Mouse (Mus musculus) kidney, embryonic 14.5 days (tissue): Measurements from ENCODE around the gene Actg1. TPM values are rescaled to one million over a fixed set of nuclear protein-coding genes. Genes with fewer than 3 reads are reported as not detected.

Experiments
- ATAC-seq: fragments of 200-750 bp; cut with Nextera tagmentation; 2 replicates; pipeline ENCODE4 v1.8.0; 2017; ENCODE audit warnings: moderate number of reproducible peaks, mild to moderate bottlenecking, moderate TSS enrichment, moderate library complexity; ENCODE audit not compliant: low FRiP score, low TSS enrichment
- H3K27ac ChIP-seq: fragments of 300-500 bp; sonication (generic); 2 replicates; pipeline ENCODE4 v1.5.1; 2014; ENCODE audit warnings: low read depth, mild to moderate bottlenecking, low read length, moderate library complexity, mixed read lengths
- H3K27me3 ChIP-seq: fragments of 300-500 bp; sonication (generic); 2 replicates; pipeline ENCODE4 v1.6.1; 2014; ENCODE audit warnings: mild to moderate bottlenecking, low read length; ENCODE audit not compliant: control insufficient read depth, insufficient read depth
- H3K36me3 ChIP-seq: fragments of 300-500 bp; sonication (generic); 2 replicates; pipeline ENCODE4 v1.6.1; 2014; ENCODE audit warnings: low read length, mixed read lengths; ENCODE audit not compliant: control insufficient read depth, insufficient read depth
- H3K4me1 ChIP-seq: fragments of 300-500 bp; sonication (generic); 2 replicates; pipeline ENCODE4 v1.6.1; 2014; ENCODE audit warnings: low read length, mixed read lengths; ENCODE audit not compliant: control insufficient read depth, insufficient read depth
- H3K4me2 ChIP-seq: fragments of 300-500 bp; sonication (generic); replicated peaks from 2 replicates; pipeline ENCODE4 v1.6.1; 2014; ENCODE audit warnings: low read depth, mild to moderate bottlenecking, low read length
- H3K4me3 ChIP-seq: fragments of 300-500 bp; sonication (generic); 2 replicates; pipeline ENCODE4 v1.5.1; 2014; ENCODE audit warnings: mild to moderate bottlenecking, low read length
- H3K9ac ChIP-seq: fragments of 300-500 bp; sonication (generic); 2 replicates; pipeline ENCODE4 v1.6.1; 2014; ENCODE audit warnings: low read depth, mild to moderate bottlenecking, low read length, moderate library complexity
- H3K9me3 ChIP-seq: fragments of 300-500 bp; sonication (generic); 2 replicates; pipeline ENCODE4 v1.6.1; 2016; ENCODE audit warnings: low read length; ENCODE audit not compliant: control insufficient read depth
- WGBS: fragments of 180-500 bp; shearing (Covaris S2); extraction: QIAGEN DNeasy Blood & Tissue Kit; methylation state at CpG from one replicate; pipeline ENCODE4 v1.1.7; 2014; 5-methylcytosine and 5-hydroxymethylcytosine counted together
- polyA plus RNA-seq: library from polyadenylated mRNA; unstranded; fragments of >200 nt; fragmentation: Nextera tagmentation; extraction: Ambion mirVana; gene quantifications from 2 replicates; pipeline ENCODE4 v1.2.1, GENCODE M21; 2014

Gene Actg1
- polyA plus RNA-seq: 2,303 and 2,603 TPM in 2 replicates

GRCm38 (mm10) chr11:120347791-120348683 is at the start of gene Actg1:
Gene Actg1, minus strand, starts transcription at chr11:120348542.
- H3K9ac ChIP-seq: peak within 1 kb of the TSS; percentile 100
- no peaks in the 10 kb centered on the region for H3K9me3 ChIP-seq
- H3K4me3 ChIP-seq: peak within 1 kb of the TSS; percentile 99
- H3K27ac ChIP-seq: peak within 1 kb of the TSS; percentile 99
- peak; percentile 77 for ATAC-seq
- H3K4me2 ChIP-seq: peak within 1 kb of the TSS; percentile 89
- WGBS: 2% methylated on average over 97 of the region's 103 CpGs
- H3K4me1 ChIP-seq: peaks cover 25% of the 10 kb centered on the region
- H3K36me3 ChIP-seq: peaks cover 16% of the 10 kb centered on the region
- H3K27me3 ChIP-seq: no peaks in the 10 kb centered on the region

GRCm38 (mm10) chr11:120397602-120398001 is 49.3 kb upstream of the Actg1 start:
- H3K4me3 ChIP-seq: no peak overlapping the region
- no peak overlapping the region for H3K27ac ChIP-seq
- 59% methylated on average over 2 of the region's 2 CpGs for WGBS
- H3K27me3 ChIP-seq: no peaks in the 10 kb centered on the region
- peaks cover 85% of the 10 kb centered on the region for H3K36me3 ChIP-seq
- H3K9me3 ChIP-seq: no peaks in the 10 kb centered on the region
- H3K4me1 ChIP-seq: no peaks in the 10 kb centered on the region
- H3K4me2 ChIP-seq: no peak overlapping the region
- H3K9ac ChIP-seq: no peak overlapping the region
- no peak for ATAC-seq

GRCm38 (mm10) chr11:120395661-120396060 is 47.3 kb upstream of the Actg1 start:
- no peak overlapping the region for H3K9ac ChIP-seq
- H3K9me3 ChIP-seq: no peaks in the 10 kb centered on the region
- no peak for ATAC-seq
- H3K4me2 ChIP-seq: no peak overlapping the region
- no peaks in the 10 kb centered on the region for H3K27me3 ChIP-seq
- H3K4me1 ChIP-seq: no peaks in the 10 kb centered on the region
- 70% methylated on average over 4 of the region's 4 CpGs for WGBS
- no peak overlapping the region for H3K27ac ChIP-seq
- H3K36me3 ChIP-seq: peaks cover 74% of the 10 kb centered on the region
- no peak overlapping the region for H3K4me3 ChIP-seq

- H3K36me3 ChIP-seq: peaks cover 62% of the 10 kb centered on the region
- H3K4me3 ChIP-seq: no peak overlapping the region
- no peak overlapping the region for H3K27ac ChIP-seq
- H3K27me3 ChIP-seq: no peaks in the 10 kb centered on the region
- no peak for ATAC-seq
- H3K9ac ChIP-seq: no peak overlapping the region
- no peaks in the 10 kb centered on the region for H3K9me3 ChIP-seq
- no peaks in the 10 kb centered on the region for H3K4me1 ChIP-seq
- 93% methylated on average over 9 of the region's 9 CpGs for WGBS
- no peak overlapping the region for H3K4me2 ChIP-seq
Measured at GRCm38 (mm10) chr11:120388580-120388979, 40.2 kb upstream of the Actg1 start.

- WGBS: 68% methylated on average over 2 of the region's 2 CpGs
- Histone ChIP-seq H3K9me3 (no peaks in the 10 kb centered on the region), H3K4me2 (no peak overlapping the region), H3K36me3 (peaks cover 63% of the 10 kb centered on the region), H3K27me3 (no peaks in the 10 kb centered on the region), H3K4me3 (no peak overlapping the region), H3K4me1 (no peaks in the 10 kb centered on the region), H3K9ac (no peak overlapping the region), H3K27ac (no peak overlapping the region)
- ATAC-seq: no peak
Measured at GRCm38 (mm10) chr11:120387157-120387556, 38.8 kb upstream of the Actg1 start.

GRCm38 (mm10) chr11:120386632-120387031 is 38.3 kb upstream of the Actg1 start:
- no peak overlapping the region for H3K27ac ChIP-seq
- ATAC-seq: no peak
- 95% methylated on average over 6 of the region's 6 CpGs for WGBS
- H3K36me3 ChIP-seq: peaks cover 66% of the 10 kb centered on the region
- no peaks in the 10 kb centered on the region for H3K4me1 ChIP-seq
- H3K4me2 ChIP-seq: no peak overlapping the region
- no peak overlapping the region for H3K9ac ChIP-seq
- no peaks in the 10 kb centered on the region for H3K9me3 ChIP-seq
- H3K27me3 ChIP-seq: no peaks in the 10 kb centered on the region
- no peak overlapping the region for H3K4me3 ChIP-seq

GRCm38 (mm10) chr11:120382509-120382908 is 34.2 kb upstream of the Actg1 start:
- Histone ChIP-seq H3K9ac (no peak overlapping the region), H3K9me3 (no peaks in the 10 kb centered on the region), H3K27me3 (no peaks in the 10 kb centered on the region), H3K27ac (no peak overlapping the region), H3K4me1 (peaks cover 4% of the 10 kb centered on the region), H3K36me3 (peaks cover 71% of the 10 kb centered on the region), H3K4me2 (no peak overlapping the region), H3K4me3 (no peak overlapping the region)
- no peak for ATAC-seq
- WGBS: 91% methylated on average over 9 of the region's 9 CpGs

GRCm38 (mm10) chr11:120381157-120381556 is 32.8 kb upstream of the Actg1 start:
- Histone ChIP-seq H3K9me3 (no peaks in the 10 kb centered on the region), H3K4me2 (no peak overlapping the region), H3K27ac (no peak overlapping the region), H3K4me3 (no peak overlapping the region), H3K36me3 (peaks cover 71% of the 10 kb centered on the region), H3K27me3 (no peaks in the 10 kb centered on the region), H3K9ac (no peak overlapping the region), H3K4me1 (peaks cover 9% of the 10 kb centered on the region)
- ATAC-seq: no peak
- WGBS: 89% methylated on average over 4 of the region's 4 CpGs

- Histone ChIP-seq H3K36me3 (peaks cover 71% of the 10 kb centered on the region), H3K27me3 (no peaks in the 10 kb centered on the region), H3K9me3 (no peaks in the 10 kb centered on the region), H3K4me2 (no peak overlapping the region), H3K4me3 (no peak overlapping the region), H3K9ac (no peak overlapping the region), H3K27ac (no peak overlapping the region), H3K4me1 (peaks cover 9% of the 10 kb centered on the region)
- ATAC-seq: no peak
- WGBS: 95% methylated on average over 3 of the region's 3 CpGs
Measured at GRCm38 (mm10) chr11:120380271-120380670, 31.9 kb upstream of the Actg1 start.
